Mouse (Mus musculus): Measurements from ENCODE around the gene Slc31a2. TPM values are rescaled to one million over a fixed set of nuclear protein-coding genes. Genes with fewer than 3 reads are reported as not detected.
A peak's percentile ranks its signal among the peaks of the same experiment; 100 is the strongest.

Gene Slc31a2
- polyA plus RNA-seq, 1 experiment from 2014 or later: 21.2 TPM

DNA sequence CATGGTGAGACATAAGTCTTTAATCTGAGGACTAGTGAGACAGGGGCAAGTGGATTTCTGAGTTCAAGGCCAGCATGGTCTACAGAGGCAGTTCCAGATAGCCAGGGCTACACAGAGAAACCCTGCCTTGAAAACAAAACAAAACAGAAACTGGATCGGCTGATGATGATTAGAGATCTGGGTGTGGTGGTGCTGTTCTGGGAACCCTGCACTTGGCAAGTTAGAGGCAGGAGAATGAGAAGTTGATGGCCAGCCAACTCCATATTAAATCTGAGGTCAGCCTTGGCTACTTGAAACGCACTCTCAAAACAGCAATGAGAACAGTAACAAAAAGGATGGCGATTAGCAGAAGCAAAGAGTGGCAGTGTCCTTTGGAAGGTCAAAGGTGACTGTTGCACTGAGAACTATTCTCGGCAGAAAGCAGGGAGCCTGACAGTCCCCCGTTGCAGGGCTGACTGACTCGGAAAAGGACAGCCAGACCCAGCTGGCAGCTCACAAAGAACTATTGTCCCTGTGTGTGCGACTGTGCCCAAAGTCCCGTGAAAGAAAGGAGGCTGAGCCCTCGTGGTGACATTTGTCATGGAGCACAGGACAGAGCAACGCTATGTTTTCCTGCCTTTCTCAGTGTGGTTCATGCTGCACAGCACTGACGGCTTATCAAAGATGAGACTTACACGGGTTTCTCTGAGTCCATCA lies 12.6 kb downstream of the Slc31a2 start:
- no peak overlapping the region for H3K9ac ChIP-seq (ENCODE audit: low read length)
- H3K27ac ChIP-seq (ENCODE audit: low read length): no peak overlapping the region
- no peak for ATAC-seq (ENCODE audit: low read depth)
- H3K4me2 ChIP-seq (ENCODE audit: low read depth, low read length): no peak overlapping the region
- WGBS: 35% methylated on average over 12 of the region's 12 CpGs
- H3K27me3 ChIP-seq (ENCODE audit: control insufficient read depth, insufficient read depth, low read depth, low read length): no peaks in the 10 kb centered on the region
- H3K36me3 ChIP-seq (ENCODE audit: control insufficient read depth, insufficient read depth, low read length): no peaks in the 10 kb centered on the region
- H3K4me1 ChIP-seq (replicated peaks; ENCODE audit: control insufficient read depth, insufficient read depth, low read length): no peaks in the 10 kb centered on the region; the same call in 1 of the 2 replicates
- no peak overlapping the region for H3K4me3 ChIP-seq (ENCODE audit: low read length)
- no peaks in the 10 kb centered on the region for H3K9me3 ChIP-seq (ENCODE audit: control insufficient read depth, low read length)

DNA sequence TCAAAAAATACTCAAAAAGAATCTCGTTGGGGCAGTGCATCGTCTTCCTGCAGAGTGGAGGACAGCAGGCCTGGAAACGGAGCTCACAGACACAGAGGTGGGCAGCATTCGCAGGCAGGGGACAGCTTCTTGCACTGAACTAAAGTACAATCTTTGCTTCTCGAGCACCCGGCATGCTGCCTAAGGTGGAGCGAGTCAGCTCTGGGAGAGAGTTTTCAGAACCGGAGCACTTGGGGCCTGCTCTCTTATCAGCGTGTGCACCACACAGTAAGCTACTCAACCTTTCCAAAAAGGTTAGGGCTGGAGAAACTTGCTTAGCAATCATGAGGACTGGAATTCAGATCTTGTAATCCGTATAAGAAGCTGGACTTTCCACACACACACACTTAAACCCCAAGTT lies 14.3 kb downstream of the Slc31a2 start:
- Histone ChIP-seq H3K27ac (ENCODE audit: low read length) (peak overlapping the region; percentile 32), H3K4me2 (ENCODE audit: low read depth, low read length) (no peak overlapping the region), H3K9me3 (ENCODE audit: control insufficient read depth, low read length) (no peaks in the 10 kb centered on the region), H3K27me3 (ENCODE audit: control insufficient read depth, insufficient read depth, low read depth, low read length) (no peaks in the 10 kb centered on the region), H3K9ac (ENCODE audit: low read length) (no peak overlapping the region), H3K4me1 (replicated peaks; ENCODE audit: control insufficient read depth, insufficient read depth, low read length) (no peaks in the 10 kb centered on the region; the same call in 1 of the 2 replicates), H3K36me3 (ENCODE audit: control insufficient read depth, insufficient read depth, low read length) (no peaks in the 10 kb centered on the region), H3K4me3 (ENCODE audit: low read length) (no peak overlapping the region)
- peak; percentile 51 for ATAC-seq (ENCODE audit: low read depth)
- 59% methylated on average over 10 of the region's 10 CpGs for WGBS

DNA sequence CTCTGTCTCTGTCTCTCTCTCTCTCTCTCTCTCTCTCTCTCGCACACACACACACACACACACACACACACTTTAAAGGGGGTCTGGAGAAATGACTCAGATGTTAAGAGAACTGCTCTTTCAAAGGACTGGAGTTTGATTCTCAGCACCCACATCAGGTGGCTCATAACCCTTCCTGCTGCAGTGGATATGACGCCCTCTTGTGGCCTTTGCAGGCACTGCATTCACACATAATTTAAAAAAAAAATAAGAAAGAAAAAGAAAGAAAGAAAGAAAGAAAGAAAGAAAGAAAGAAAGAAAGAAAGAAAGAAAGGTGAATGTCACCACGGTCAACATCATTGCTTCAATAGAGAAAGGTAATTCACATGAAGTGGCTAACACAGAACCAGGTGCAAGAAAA lies 14.9 kb downstream of the Slc31a2 start:
- H3K36me3 ChIP-seq (ENCODE audit: control insufficient read depth, insufficient read depth, low read length): no peaks in the 10 kb centered on the region
- 57% methylated on average over 3 of the region's 3 CpGs for WGBS
- H3K9me3 ChIP-seq (ENCODE audit: control insufficient read depth, low read length): no peaks in the 10 kb centered on the region
- ATAC-seq (ENCODE audit: low read depth): no peak
- H3K4me1 ChIP-seq (replicated peaks; ENCODE audit: control insufficient read depth, insufficient read depth, low read length): no peaks in the 10 kb centered on the region; the same call in 1 of the 2 replicates
- no peak overlapping the region for H3K9ac ChIP-seq (ENCODE audit: low read length)
- H3K27ac ChIP-seq (ENCODE audit: low read length): peak overlapping the region; percentile 64
- H3K4me2 ChIP-seq (ENCODE audit: low read depth, low read length): no peak overlapping the region
- H3K27me3 ChIP-seq (ENCODE audit: control insufficient read depth, insufficient read depth, low read depth, low read length): no peaks in the 10 kb centered on the region
- no peak overlapping the region for H3K4me3 ChIP-seq (ENCODE audit: low read length)

DNA sequence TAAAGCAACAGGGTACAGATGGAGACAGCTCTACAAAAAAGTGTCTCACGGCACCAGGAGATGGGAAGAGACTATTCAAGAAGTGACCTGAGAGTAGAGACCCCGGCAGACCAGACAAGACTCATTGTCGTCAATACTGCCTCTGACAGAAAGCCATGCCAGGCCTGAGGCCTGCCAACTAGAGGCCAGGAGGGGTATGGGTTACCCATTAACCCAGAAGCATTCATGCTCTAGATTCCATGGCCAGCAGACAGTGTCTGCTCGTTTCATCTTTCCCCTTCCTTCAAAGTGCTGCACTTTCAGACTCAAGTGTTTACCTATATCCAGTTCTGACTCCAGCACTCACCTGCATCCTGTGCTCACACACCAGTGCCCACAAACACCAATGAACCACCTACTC lies 15.7 kb downstream of the Slc31a2 start:
- no peaks in the 10 kb centered on the region; the same call in 1 of the 2 replicates for H3K4me1 ChIP-seq (replicated peaks; ENCODE audit: control insufficient read depth, insufficient read depth, low read length)
- no peak overlapping the region for H3K4me3 ChIP-seq (ENCODE audit: low read length)
- WGBS: 58% methylated on average over 4 of the region's 4 CpGs
- peak; percentile 77 for ATAC-seq (ENCODE audit: low read depth)
- H3K9ac ChIP-seq (ENCODE audit: low read length): no peak overlapping the region
- no peaks in the 10 kb centered on the region for H3K36me3 ChIP-seq (ENCODE audit: control insufficient read depth, insufficient read depth, low read length)
- no peaks in the 10 kb centered on the region for H3K27me3 ChIP-seq (ENCODE audit: control insufficient read depth, insufficient read depth, low read depth, low read length)
- no peaks in the 10 kb centered on the region for H3K9me3 ChIP-seq (ENCODE audit: control insufficient read depth, low read length)
- H3K27ac ChIP-seq (ENCODE audit: low read length): peak overlapping the region; percentile 64
- H3K4me2 ChIP-seq (ENCODE audit: low read depth, low read length): no peak overlapping the region

DNA sequence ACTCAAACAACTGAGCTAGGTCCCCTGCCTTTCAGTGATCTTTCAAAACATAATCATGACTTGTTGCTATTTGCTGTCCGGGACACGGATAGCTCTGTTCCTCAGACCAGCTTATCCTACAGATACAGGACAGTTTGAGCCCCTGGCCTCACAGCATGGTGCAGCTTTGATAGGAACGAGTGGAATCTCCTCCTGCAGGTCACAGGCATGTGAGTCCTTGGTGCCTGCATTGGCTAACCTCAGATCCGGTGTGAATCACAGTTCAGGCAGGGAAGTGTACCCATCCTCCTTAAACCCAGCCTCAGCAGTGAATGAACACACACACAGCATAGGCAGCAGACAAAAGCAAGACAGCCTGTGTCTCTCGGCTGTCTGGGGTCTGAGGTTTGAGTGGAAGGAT lies 19.0 kb downstream of the Slc31a2 start:
- Histone ChIP-seq H3K9me3 (ENCODE audit: control insufficient read depth, low read length) (no peaks in the 10 kb centered on the region), H3K36me3 (ENCODE audit: control insufficient read depth, insufficient read depth, low read length) (no peaks in the 10 kb centered on the region), H3K4me2 (ENCODE audit: low read depth, low read length) (no peak overlapping the region), H3K4me1 (replicated peaks; ENCODE audit: control insufficient read depth, insufficient read depth, low read length) (no peaks in the 10 kb centered on the region; the same call in 1 of the 2 replicates), H3K27me3 (ENCODE audit: control insufficient read depth, insufficient read depth, low read depth, low read length) (no peaks in the 10 kb centered on the region), H3K9ac (ENCODE audit: low read length) (no peak overlapping the region), H3K27ac (ENCODE audit: low read length) (no peak overlapping the region), H3K4me3 (ENCODE audit: low read length) (no peak overlapping the region)
- ATAC-seq (ENCODE audit: low read depth): no peak
- 42% methylated on average over 5 of the region's 5 CpGs for WGBS

DNA sequence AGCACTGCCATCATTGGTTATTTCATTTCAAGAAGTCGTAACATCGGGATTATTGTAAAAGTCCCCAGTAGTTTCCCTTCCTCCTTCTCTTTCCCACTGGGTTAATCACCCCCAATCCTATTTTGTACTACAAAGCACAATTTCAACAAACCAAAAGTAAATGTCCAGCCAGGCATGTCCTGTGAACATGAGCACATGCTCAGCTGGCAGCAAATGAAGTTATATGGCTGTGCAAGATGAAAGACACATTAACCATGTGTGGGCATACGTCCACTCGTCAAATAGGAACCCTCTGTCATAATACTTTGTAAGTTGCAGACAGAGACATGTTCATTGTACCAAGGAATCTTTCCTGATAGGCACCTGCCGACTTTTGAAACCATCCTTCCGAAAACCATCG lies 20.6 kb downstream of the Slc31a2 start:
- Histone ChIP-seq H3K9ac (ENCODE audit: low read length) (no peak overlapping the region), H3K27me3 (ENCODE audit: control insufficient read depth, insufficient read depth, low read depth, low read length) (no peaks in the 10 kb centered on the region), H3K9me3 (ENCODE audit: control insufficient read depth, low read length) (no peaks in the 10 kb centered on the region), H3K4me2 (ENCODE audit: low read depth, low read length) (no peak overlapping the region), H3K36me3 (ENCODE audit: control insufficient read depth, insufficient read depth, low read length) (no peaks in the 10 kb centered on the region), H3K4me1 (replicated peaks; ENCODE audit: control insufficient read depth, insufficient read depth, low read length) (peaks cover 4% of the 10 kb centered on the region), H3K4me3 (ENCODE audit: low read length) (no peak overlapping the region), H3K27ac (ENCODE audit: low read length) (no peak overlapping the region)
- no peak for ATAC-seq (ENCODE audit: low read depth)
- WGBS: 83% methylated on average over 7 of the region's 7 CpGs

DNA sequence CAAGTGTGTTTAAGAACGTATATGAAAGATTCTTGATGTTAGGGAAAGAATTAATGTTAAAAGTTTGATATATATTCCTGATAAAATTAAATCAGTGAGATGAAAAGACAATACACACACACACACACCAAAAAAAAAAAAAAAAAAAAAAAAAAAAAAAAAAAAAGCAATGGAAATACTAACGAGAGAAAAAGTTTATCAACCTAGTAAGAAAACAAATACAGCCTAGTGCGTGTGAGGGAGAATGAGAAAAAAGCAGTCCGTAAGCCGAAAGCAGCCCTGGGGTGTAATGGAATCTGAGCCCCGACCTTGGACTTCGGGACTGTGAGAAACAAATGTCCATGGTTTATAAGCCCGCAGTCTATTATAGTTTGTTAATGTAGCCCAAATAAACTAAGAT lies 23.2 kb downstream of the Slc31a2 start:
- no peak overlapping the region for H3K9ac ChIP-seq (ENCODE audit: low read length)
- no peak overlapping the region for H3K4me3 ChIP-seq (ENCODE audit: low read length)
- peaks cover 9% of the 10 kb centered on the region for H3K4me1 ChIP-seq (replicated peaks; ENCODE audit: control insufficient read depth, insufficient read depth, low read length)
- no peaks in the 10 kb centered on the region for H3K36me3 ChIP-seq (ENCODE audit: control insufficient read depth, insufficient read depth, low read length)
- no peak overlapping the region; the same call in 1 of the 2 replicates for H3K4me2 ChIP-seq (ENCODE audit: low read depth, low read length)
- H3K9me3 ChIP-seq (ENCODE audit: control insufficient read depth, low read length): no peaks in the 10 kb centered on the region
- ATAC-seq (ENCODE audit: low read depth): no peak
- 67% methylated on average over 8 of the region's 8 CpGs for WGBS
- no peak overlapping the region for H3K27ac ChIP-seq (ENCODE audit: low read length)
- no peaks in the 10 kb centered on the region for H3K27me3 ChIP-seq (ENCODE audit: control insufficient read depth, insufficient read depth, low read depth, low read length)

DNA sequence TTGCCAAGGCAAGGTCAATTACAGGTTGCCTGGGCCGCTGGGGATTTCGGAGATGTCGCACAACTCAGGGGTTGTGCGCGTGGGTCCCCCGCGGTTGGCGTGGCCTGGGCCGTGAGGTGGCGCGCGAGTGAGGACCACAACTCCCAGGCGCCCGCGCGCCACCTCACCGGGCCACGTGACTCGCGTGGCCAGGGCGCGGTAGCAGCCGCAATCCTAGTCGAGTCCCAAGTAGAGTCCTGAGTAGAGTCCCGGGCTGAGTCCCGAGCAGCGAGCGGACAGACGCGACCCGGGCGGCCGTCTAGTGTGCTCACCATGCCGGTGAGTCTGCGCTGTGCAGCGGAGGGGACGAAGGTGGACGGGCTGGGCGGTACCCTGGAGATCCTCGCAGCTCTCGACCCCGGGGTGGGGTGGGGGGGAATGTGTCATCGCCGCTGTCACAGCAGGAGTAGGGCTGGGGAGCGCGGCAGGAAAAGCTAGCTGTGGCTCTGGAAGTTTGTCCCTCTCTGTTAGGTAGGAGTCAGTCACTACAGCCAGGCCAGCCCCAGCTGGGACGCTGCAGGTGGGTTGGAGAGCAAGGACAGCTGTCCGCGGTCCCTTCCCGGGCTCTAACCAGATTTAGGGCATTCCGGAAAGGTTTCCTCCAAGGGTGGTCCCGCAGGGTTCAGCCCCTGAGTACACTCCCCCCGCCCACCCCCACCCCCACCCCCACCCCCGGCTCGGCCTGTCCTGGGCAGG lies 24.1 kb downstream of the Slc31a2 start:
- peak; percentile 95 for ATAC-seq (ENCODE audit: low read depth)
- Histone ChIP-seq H3K4me1 (replicated peaks; ENCODE audit: control insufficient read depth, insufficient read depth, low read length) (peaks cover 9% of the 10 kb centered on the region), H3K4me2 (ENCODE audit: low read depth, low read length) (peak overlapping the region; percentile 73), H3K9me3 (ENCODE audit: control insufficient read depth, low read length) (no peaks in the 10 kb centered on the region), H3K4me3 (ENCODE audit: low read length) (peak overlapping the region; percentile 57), H3K27me3 (ENCODE audit: control insufficient read depth, insufficient read depth, low read depth, low read length) (no peaks in the 10 kb centered on the region), H3K36me3 (ENCODE audit: control insufficient read depth, insufficient read depth, low read length) (no peaks in the 10 kb centered on the region), H3K27ac (ENCODE audit: low read length) (peak overlapping the region; percentile 50), H3K9ac (ENCODE audit: low read length) (peak overlapping the region; percentile 66)
- under 1% methylated on average over 55 of the region's 55 CpGs for WGBS

DNA sequence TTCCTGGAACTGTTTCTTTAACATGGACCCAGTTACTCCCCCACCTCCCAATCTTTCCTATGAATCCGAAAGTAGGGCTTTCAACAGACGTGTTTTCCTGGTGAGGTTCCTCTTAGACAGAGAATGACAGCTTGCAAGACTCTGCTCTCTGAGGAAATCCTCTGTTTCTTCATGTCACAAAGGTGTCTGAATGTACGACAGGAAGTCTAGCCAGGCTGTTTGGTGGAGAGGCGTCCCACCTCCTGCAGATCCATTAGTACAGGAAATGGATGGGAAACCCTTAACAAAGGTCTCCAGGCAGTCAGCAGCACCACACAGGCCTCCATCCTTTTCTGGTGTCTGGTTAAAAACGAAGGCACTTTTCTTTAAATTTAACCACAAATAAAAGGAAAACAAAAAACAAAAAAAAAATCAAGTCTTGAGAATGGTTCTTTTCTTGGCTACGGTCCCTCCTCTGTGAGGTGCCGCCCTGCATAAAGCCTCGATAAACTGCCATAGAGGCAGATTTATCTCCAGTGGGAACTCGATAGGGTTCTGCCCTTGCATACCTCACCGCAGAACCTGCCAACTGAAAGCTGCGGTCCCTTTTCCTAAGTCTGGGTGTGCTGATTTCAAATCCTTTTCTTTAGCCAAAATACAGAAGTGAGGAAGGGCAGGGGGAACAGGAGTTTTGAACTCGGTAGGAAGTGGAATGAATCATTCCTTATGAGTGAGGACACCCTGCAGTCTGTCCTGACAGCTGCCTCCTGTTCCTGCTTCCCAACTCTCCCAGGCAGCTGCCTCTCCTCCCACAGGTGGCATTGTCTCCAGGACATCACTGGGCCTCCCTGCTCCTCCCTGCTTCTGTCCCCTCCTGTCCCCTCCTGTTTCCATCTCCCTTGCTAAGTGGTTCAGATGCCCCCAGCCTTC lies 24.9 kb downstream of the Slc31a2 start:
- H3K27me3 ChIP-seq (ENCODE audit: control insufficient read depth, insufficient read depth, low read depth, low read length): no peaks in the 10 kb centered on the region
- peak overlapping the region; percentile 57 for H3K4me3 ChIP-seq (ENCODE audit: low read length)
- 8% methylated on average over 12 of the region's 12 CpGs for WGBS
- H3K9ac ChIP-seq (ENCODE audit: low read length): peak overlapping the region; percentile 66
- H3K9me3 ChIP-seq (ENCODE audit: control insufficient read depth, low read length): no peaks in the 10 kb centered on the region
- peak overlapping the region; percentile 73 for H3K4me2 ChIP-seq (ENCODE audit: low read depth, low read length)
- no peaks in the 10 kb centered on the region for H3K36me3 ChIP-seq (ENCODE audit: control insufficient read depth, insufficient read depth, low read length)
- H3K27ac ChIP-seq (ENCODE audit: low read length): peak overlapping the region; percentile 50; the same call in 1 of the 2 replicates
- peaks cover 9% of the 10 kb centered on the region for H3K4me1 ChIP-seq (replicated peaks; ENCODE audit: control insufficient read depth, insufficient read depth, low read length)
- peak; percentile 26 for ATAC-seq (ENCODE audit: low read depth)

Data from lung, embryonic 16.5 days (tissue).